Mouse (Mus musculus) layer of hippocampus, postnatal 14 days (tissue): ENCODE measurements around the gene Nudt1. TPM values are rescaled to one million over a fixed set of nuclear protein-coding genes. Genes with fewer than 3 reads are reported as not detected.
"Not testable (repeated sequence)": the region's sequence is repeated elsewhere in the genome, so short reads cannot be mapped to it uniquely, and the experiment has no call there.

Source experiments
- DNase-seq, 2 experiments: peaks; one replicate each; pipeline ENCODE4 v3.0.0; 2021 to 2022; ENCODE audit warnings: low spot score in 2 of 2, mixed read lengths in 1 of 2
- total RNA-seq, 2 experiments: library from RNA; stranded (reverse); gene quantifications; 2 replicates each; pipeline ENCODE4 v1.2.3; 2021

The Nudt1 gene
- total RNA-seq, 2 experiments from 2014 or later = 5.1 to 5.2 TPM

- no peak for DNase-seq
Measured at GRCm38 (mm10) chr5:140339836-140340235, 18.4 kb downstream of the Nudt1 start.

DNA sequence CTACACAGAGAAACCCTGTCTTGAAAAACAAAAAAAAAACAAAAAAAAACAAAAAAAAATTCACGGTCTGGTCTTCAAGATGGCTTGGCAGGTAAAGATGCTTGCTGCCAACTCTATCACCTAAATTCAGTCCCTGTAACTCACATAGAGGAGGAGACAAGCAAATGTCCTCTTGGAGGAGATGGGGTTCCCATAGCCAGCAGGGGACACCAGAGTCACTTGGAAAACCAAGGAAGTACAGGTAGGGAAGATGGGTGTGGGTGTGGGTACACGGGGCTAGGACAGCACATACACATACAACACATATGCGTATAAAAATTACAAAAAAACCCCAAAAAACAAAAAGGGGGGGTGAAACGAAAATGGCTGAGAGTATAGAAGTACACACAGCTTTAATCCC lies 21.4 kb downstream of the Nudt1 start:
- DNase-seq = no peak

DNA sequence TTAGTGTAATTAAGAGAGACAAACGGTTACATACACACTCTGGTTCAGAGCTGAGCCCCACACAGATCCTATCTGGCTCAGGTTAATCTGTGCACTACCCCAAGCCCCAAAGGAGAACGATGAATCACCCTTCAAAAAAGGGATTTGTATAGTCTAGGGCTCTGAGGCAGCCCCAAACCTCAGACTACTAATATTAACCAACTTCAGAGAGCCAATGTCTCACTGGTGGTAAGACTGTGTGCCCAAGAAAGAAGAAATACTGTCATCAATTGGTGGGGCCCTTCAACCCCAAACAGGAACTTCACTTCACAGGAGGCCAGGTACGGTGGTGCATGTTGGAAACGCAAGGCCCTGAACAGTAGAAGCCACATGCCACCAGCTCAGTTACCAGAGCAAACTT lies 23.8 kb downstream of the Nudt1 start:
- DNase-seq = no peak

DNA sequence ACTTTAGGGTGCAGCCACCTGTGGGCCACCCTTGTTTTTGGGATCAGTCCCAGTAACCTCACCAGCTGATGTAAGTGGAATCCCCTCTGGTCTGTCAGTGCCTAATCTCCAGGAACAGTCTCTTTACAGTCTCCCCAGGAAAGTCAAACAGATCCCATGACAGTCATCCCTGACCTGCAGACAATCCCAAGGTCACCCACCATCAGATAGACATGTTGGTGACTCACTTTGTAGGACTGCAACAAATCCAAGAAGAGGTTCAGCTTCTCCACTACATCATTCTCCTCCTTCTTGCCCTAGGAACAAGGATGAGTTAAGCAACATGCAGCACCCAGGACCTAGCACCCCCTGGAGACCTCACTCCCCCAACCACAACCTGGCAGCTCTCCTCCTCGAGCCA lies 24.6 kb downstream of the Nudt1 start:
- DNase-seq = no peak

GRCm38 (mm10) chr5:140349882-140350281 lies 28.4 kb downstream of the Nudt1 start:
- DNase-seq = no peak

DNA sequence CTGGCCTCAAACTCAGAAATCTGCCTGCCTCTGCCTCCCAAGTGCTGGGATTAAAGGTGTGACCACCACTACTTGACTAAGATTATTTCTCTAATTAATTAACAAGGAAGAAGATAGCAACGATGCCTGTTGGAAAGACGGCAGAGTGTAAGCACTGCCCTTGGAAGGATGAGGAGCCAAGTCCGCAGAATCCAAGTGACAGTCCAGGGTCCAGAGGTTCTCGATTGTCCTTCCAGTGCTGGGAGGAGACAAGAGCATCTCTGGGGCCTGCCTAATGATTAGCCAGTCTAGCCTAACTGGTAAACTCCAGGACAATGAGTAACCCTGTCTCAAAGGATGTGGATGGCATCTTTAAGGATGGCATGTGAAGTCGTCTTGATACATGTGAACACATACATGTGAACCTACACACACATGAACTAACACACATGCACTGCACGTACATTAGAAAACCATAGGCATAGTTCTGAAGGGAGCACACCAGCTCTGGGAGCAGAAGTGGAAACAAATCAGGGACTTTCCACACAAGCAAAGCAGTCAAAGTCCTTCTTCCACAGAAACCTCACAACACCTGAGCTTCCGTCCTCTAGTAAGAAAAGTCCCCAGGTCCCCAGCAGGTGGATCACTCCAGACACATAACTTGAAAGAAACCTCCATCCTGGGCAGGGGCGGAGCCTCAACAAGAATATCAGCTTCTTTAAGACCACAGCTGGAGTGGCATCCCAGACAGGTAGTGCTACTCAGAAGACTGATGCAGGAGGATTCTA lies 29.5 kb downstream of the Nudt1 start:
- DNase-seq = no peak

GRCm38 (mm10) chr5:140352352-140352751 lies 30.9 kb downstream of the Nudt1 start:
- DNase-seq = no peak

DNA sequence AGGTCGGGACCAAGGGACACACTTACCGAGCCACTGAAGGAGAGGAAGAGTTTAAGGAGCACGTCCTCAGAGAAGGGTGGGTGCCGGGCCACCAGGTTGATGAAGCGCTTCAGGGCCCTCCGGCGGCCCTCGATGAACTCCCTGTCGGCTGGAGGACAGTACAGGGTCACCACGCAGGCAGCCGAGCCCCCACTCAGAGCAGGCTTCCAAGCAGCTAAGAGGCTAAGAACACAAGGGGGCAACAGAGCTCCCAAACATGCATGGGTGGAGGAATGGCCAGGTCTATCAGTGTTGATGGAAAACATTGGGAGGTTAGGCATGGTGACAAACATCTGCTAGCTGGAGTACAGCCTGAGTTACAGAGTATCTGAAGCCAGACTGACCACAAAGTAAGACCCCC lies 34.5 kb downstream of the Nudt1 start:
- DNase-seq = no peak

- no peak for DNase-seq
Measured at GRCm38 (mm10) chr5:140357466-140357865, 36.0 kb downstream of the Nudt1 start.

DNA sequence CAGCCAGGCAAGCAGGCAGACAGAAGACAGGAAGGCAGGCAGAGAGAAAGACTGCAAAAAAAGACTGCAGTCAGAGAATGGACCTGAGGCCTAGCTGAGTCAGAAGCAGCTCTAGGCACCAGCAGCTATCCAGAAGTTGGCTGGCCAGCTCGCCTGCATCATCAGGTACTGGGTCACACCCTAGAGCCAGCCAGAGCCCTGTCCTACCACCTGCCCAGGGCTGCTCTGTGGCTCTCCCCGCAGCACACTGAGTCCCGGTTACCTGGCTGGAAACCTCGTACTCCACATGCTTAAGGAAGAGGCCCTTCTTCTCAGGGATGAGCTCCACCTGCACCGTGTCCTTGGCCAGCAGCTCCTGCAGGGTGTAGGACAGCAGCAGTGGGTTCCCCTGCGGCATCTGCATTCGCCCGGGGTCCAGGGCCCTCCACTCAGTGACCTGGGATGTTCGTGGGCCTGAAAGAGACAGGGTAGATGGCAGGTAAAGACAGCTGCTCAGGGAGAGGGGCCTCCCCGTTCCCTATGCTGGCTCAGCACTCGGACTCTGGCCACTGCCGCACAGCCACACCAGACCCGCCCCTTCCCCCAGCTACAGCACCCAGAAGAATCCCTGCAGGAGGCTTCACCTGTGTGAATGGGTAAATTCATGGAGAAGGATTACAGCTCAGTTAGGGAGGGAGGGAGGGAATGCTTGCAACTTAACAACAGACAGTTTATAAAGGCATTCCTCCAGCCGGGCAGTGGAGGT lies 38.6 kb downstream of the Nudt1 start:
- DNase-seq = no peak

DNA sequence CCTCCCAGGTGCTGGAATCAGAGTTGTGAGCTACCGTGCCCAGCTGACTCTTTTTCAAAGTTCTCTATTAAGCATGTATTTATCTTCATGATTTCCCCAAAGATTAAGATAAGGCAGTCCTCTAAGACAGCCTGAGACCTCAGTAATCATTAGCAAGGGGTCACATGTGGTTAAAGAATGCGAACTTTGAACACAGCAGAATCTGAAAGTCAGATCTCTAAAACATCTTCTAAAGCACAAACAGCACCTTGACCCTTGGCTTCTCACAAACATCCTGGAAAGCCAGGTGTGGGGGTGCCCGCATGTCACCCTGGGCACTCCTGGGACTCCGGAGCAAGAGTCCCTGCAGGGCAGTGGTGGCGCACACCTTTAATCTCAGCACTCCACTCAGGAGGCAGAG lies 43.0 kb downstream of the Nudt1 start:
- DNase-seq = no peak

GRCm38 (mm10) chr5:140368126-140368525 lies 46.7 kb downstream of the Nudt1 start:
- DNase-seq = not testable (repeated sequence)

DNA sequence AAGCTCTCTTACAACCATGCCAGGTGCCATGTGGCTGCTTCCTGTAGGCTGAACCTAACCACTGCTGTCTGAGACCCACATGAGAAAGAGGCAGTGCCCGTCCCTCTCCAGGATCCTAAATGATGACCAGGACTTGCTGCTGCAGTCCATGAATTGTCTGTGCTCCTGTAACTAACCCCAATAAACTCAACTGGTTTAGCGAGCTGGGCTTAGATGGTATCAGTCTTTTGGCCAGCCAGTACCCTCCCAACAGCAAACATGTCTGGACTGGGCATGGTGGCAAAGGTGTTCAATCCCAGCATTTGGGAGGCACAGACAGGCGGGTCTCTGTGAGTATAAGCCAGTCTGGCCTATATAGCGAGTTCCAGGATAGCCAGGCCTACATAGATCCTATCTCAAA lies 47.5 kb downstream of the Nudt1 start:
- no peak for DNase-seq

DNA sequence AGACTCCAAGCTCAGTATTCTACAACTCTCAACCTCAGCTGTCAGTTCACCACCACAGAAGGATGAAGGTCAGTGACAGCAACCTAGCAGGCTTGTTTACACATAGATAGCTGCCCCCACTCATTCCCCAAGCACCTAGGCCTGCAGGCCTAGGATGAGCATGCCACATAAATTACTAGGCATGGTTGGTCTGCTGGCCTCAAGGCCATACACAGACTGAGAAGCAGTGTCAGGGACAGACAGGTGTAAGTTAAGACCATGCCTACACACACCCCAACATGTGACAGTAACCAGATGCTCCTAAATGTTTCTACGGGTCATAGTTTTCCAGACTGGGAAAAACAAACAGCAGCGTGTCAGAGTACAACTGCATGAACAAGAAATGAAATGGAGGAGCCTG lies 48.0 kb downstream of the Nudt1 start:
- no peak for DNase-seq

- no peak for DNase-seq
Measured at GRCm38 (mm10) chr5:140370446-140371254, 49.2 kb downstream of the Nudt1 start.

- peak; percentile 61 to 85 for DNase-seq
Measured at GRCm38 (mm10) chr5:140371671-140372070, 50.2 kb downstream of the Nudt1 start.

- DNase-seq = no peak
Measured at GRCm38 (mm10) chr5:140373711-140374110, 52.3 kb downstream of the Nudt1 start.

DNA sequence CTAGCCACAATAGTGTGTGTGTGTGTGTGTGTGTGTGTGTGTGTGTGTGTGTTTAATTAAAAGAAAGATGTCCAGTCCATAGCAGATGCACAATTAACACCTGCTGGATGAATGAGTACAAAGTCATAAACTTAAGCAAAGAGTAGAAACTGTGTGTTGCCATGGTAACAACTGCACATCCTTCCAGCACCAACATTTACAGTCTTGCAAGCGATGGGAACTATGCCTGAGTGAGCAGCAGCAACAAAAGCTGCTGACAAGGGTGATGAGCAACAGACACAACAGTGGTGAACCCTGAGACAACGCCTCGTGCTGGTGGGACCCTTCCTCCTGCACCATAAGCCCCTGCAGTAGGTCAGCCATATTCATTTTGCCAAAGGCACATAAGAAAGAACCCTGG lies 52.8 kb downstream of the Nudt1 start:
- DNase-seq = peak in 1 of 2 experiments; percentile 14

DNA sequence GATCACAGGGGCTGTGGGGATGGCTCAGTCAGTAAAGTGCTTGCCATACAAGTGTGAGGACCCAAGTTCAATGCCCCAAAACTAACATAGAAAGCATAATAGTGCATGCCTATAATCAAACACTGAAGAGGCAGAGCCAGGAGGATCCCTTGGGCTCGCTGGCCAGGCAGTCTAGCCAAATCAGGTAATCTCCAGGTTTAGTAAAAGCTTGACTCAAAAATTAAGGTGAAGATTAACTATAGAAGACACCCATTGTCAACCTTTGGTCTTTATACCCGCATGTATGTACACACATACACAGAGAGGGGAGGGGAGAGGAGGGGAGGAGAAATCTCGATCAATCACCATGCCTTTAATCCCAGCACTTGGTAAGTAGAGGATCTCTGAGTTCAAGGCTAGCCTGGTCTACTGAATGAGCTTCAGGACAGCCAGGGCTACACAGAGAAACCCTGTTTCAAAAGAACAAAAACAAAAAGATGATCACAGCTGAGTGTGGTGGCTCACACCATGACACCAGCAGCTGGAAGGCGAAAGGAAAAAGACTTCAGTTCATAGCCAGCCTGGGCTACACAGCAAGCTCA lies 53.9 kb downstream of the Nudt1 start:
- DNase-seq = no peak

GRCm38 (mm10) chr5:140378121-140378853 lies 56.8 kb downstream of the Nudt1 start:
- no peak for DNase-seq

DNA sequence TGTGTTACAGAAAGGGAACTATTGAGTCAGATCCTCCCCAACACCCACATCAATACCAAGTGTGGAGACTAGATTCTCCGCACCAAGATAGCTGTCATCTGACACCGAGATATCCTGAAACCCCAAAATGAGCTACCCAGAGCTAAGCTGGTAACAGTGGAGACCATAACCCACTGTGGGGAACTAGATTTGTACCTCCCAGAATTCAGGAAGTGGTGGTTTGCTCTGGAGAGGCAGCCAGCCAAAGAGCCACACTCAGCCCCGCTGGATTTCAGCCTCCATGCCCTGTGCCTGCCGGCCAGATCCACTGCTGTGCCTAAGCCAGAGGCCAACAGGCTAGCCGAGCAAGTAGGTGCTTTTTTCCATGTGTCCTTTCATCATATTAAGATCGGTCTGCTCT lies 57.8 kb downstream of the Nudt1 start:
- no peak for DNase-seq
